Mouse (Mus musculus) cerebellum, postnatal 4 days (tissue): ENCODE measurements around the gene Duoxa1.
A peak's percentile ranks its signal among the peaks of the same experiment; 100 is the strongest.
"Not testable (repeated sequence)": the region's sequence is repeated elsewhere in the genome, so short reads cannot be mapped to it uniquely, and the experiment has no call there.

Experiments used
- DNase-seq, 2 experiments: peaks; one replicate each; pipeline ENCODE4 v3.0.0; 2022; ENCODE audit warnings: low spot score in 2 of 2, mixed read lengths in 1 of 2

Gene Duoxa1

DNA sequence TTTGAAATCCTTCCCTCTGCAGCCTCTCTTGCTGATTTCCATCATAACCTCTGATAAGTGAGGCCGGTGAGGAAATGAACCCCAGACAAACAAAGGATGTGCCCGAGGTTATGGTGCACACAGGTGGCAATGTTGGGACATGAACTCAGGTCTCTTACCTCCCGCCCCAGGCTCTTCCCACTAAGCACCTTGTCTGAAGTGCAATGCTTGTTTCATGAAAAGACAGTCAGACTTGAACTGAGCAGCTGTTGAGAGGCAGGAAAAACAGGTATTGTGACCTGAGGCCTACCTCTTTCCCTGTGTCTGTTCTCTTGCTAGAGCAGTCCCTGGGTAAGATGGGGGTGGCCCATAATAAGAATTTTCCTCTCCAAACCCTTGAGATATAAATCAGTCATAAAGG is 18.7 kb upstream of the Duoxa1 start:
- DNase-seq, result no peak

- DNase-seq, result not testable (repeated sequence)
Measured at GRCm38 (mm10) chr2:122330317-122330716, 16.8 kb upstream of the Duoxa1 start.

DNA sequence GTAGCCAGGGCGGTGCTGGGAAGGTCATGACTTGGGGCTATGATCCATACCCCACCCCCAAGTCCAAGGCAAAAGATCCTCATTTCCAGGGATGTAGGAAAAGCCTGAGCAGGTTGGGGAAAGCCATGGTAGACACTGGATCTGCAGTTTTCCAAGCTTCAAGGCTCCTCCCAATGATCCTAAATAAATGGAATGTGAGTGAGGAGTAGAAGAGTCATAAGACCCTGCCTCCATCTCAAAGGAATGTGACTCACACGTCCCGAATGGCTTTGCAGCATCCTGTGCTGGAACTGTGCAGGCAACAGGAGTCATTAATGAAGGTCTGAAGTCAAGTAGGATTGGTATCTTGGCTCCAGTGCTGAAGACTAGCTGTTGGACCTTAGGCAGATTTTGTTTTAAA is 14.5 kb upstream of the Duoxa1 start:
- DNase-seq, result no peak

DNA sequence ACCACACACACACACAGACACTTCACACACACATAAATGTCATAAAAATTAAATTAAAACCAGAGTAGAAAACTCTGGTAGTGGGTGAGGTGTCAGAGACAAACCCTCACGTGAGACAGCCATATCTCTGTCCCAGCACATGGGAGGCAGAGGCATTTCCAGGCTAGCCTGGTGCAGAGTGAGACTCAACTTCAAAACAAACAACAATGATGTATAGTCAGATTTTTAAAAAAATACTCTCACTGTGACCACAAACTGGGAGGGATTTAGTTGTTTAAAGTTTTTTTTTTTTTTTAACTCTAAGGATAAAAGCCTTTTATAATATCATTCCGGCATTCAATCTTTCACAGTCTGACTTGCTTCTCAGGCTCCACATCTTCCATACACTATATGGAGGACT is 11.8 kb upstream of the Duoxa1 start:
- DNase-seq, result no peak

GRCm38 (mm10) chr2:122324586-122324985 is 11.1 kb upstream of the Duoxa1 start:
- no peak for DNase-seq

DNA sequence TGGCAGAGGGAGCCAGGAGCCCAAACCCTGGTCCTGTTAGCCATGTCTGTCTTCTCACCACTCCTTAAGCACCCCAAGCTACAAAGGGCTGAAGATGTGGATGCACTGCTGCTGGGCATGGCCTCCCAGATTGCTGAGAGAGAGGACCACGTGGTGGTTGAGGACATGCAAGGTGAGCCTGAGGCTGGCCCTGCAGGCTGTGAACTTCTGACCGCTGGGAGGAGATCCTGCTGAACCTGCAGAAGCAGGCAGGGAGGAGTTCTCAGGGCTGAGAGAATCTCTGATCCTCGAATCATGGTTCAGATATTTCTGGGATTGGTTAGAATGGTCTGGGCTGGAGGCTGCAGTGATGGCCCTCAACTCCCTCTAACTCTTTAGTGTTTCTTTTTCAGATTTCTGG is 10.4 kb upstream of the Duoxa1 start:
- no peak for DNase-seq

DNA sequence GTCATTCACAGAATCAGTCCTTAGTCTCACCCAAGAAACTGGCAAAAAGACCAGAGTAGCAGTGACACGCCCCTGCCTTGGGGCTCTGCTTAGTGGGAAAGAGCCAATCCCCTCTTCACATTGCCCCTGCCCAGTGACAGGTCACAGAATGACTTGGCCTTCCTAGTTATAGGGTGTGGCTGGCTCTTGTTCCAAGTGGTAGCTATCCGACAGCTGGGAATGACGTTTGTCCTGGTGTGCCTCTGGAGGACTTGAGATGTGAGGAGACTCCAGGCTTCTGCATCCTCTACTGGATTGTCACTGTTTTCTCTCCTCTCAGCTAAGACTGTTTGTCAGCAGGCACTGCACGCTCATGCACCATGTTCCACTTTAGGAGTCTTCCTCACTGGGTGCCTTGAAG is 3.9 kb upstream of the Duoxa1 start:
- no peak for DNase-seq

- no peak for DNase-seq
Measured at GRCm38 (mm10) chr2:122315372-122315771, 1.8 kb upstream of the Duoxa1 start, which contains the start of gene Duox1. Gene Duox1, plus strand, starts transcription at chr2:122315672.

GRCm38 (mm10) chr2:122312722-122313417 is 660 bp downstream of the Duoxa1 start:
- DNase-seq, result peak; percentile 68 to 82

- DNase-seq, result no peak
Measured at GRCm38 (mm10) chr2:122311561-122311960, 2.0 kb downstream of the Duoxa1 start.

GRCm38 (mm10) chr2:122309647-122310046 is 3.9 kb downstream of the Duoxa1 start:
- DNase-seq, result no peak

DNA sequence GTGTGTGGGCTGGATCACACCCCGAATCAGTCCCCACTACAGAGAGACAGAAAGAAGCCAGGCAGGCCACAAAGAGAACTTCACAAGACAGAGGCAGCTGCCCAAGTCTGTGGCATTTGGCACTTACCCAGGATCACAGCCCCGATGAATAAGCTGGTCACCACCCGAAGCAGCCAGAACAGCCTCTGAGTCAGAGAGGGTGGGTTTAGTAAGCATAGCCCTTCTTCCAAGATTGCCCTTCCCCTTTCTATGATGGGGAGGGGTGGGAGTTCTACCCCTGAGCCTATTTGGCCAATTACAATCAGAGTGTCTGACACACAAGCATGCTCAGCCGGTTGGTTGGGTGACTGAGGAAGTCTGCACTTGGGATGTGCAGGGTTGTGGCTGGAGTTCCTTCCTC is 7.3 kb downstream of the Duoxa1 start:
- DNase-seq, result peak in 1 of 2 experiments; percentile 45

- no peak for DNase-seq
Measured at GRCm38 (mm10) chr2:122305097-122305892, 8.2 kb downstream of the Duoxa1 start.

DNA sequence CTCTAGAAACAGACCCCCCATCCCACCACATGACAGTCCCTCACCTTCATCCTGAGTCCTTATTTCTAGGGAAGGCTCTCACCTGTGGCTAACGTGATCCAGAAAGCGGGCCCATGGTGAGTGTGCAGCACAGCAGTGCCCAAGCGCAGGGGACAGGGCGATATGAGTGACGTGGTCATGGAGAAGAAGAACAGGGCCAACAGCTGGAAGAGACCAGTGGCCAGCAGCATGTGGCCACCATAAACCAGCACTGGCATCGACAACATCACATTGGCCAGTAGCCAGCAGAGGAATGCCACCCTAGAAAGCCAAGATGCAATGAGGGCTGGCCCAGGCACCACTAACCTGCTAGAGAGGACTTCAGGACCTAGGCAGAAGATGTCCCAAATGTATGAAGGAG is 9.0 kb downstream of the Duoxa1 start:
- no peak for DNase-seq

DNA sequence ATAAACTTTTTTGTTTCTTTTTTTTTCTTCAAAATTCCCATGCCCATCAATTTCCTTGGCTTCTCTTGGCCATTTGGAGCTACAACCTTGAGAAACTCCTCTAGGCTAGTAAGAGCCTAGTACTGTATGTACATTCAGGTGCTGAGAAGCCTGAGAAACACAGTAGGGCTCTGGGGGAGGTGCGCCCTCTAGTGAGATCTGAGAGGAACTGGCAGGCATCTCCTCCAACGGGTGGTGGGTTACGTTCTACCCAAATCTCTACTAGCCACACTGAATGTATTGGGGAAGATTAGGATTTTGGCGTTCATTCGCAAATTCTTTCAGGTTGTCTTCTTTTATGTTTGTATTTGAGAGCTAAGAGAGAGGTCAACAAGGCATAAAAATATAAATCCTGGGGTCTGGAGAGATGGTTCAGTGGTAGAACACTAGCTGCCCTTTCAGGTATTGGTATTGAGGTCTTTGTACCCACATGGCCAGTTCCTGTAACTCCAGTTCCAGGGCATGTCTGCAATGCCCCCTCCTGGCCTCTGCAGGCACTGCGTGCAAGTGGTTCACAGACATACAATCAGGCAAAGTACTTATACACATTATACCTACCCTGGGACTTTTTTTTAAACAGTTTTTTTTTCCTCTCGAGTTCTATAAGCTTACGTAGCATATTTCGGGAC is 10.8 kb downstream of the Duoxa1 start:
- DNase-seq, result peak; percentile 54 to 71

- DNase-seq, result no peak
Measured at GRCm38 (mm10) chr2:122301921-122302573, 11.5 kb downstream of the Duoxa1 start.

- peak in 1 of 2 experiments; percentile 43 for DNase-seq
Measured at GRCm38 (mm10) chr2:122301081-122301920, 12.2 kb downstream of the Duoxa1 start.

- no peak for DNase-seq
Measured at GRCm38 (mm10) chr2:122300656-122301020, 12.9 kb downstream of the Duoxa1 start.

DNA sequence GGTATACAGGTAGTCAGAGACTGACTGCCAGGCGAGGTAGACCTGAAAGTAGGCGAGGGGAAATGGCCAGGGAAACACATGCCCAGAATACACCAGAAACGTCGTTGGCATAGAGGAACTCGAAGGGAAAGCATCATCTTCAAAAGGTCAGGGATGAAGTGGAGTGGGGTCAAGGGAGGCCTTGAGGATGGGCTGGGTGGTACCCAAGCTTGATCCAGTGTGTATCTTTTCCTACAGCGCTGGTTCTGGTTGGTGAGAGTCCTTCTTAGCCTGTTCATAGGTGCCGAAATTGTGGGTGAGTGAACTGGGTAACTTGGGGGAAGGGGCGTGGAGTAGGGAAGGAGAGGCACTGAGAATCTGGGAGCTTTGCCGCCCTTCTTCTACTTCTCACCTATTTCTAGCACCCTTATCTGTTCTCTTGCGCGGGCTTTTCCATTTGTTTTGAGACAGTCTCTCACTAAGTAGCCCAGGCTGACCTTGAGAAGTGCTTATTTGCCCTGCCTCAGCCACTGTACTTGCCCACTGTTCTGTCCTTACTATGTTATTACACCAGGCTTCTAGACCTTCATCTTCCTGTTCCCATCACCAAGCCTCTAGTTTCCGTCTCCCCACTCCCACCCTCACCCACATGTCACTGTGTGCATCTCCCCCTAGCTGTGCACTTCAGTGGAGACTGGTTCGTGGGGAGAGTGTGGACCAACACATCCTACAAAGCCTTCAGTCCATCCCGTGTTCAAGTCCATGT is 13.4 kb downstream of the Duoxa1 start:
- DNase-seq, result no peak
